Mouse (Mus musculus) liver, adult 2 months (tissue): ENCODE data around the gene Faf1.

Experiments used
- CTCF ChIP-seq: fragments of 200-500 bp; IDR thresholded peaks from 2 replicates; pipeline ENCODE4 v1.5.1; 2011; ENCODE audit warnings: low read depth, low read length, control low read depth
- POLR2A ChIP-seq: fragments of 200-500 bp; IDR thresholded peaks from 2 replicates; pipeline ENCODE4 v1.6.1; 2011; ENCODE audit warnings: low read length, control low read depth; ENCODE audit not compliant: insufficient read depth; ENCODE audit errors: extremely low read depth

GRCm38 (mm10) chr4:109859401-109859800, 183.0 kb downstream of the Faf1 start:
- TF ChIP-seq POLR2A (no peak), CTCF (no peak)
